Mouse (Mus musculus) liver, adult 2 months (tissue): ENCODE results near the gene Nmb.

Experiments
- CTCF ChIP-seq: fragments of 200-500 bp; IDR thresholded peaks from 2 replicates; pipeline ENCODE4 v1.5.1; 2011; ENCODE audit warnings: low read depth, low read length, control low read depth
- POLR2A ChIP-seq: fragments of 200-500 bp; IDR thresholded peaks from 2 replicates; pipeline ENCODE4 v1.6.1; 2011; ENCODE audit warnings: low read length, control low read depth; ENCODE audit not compliant: insufficient read depth; ENCODE audit errors: extremely low read depth

DNA sequence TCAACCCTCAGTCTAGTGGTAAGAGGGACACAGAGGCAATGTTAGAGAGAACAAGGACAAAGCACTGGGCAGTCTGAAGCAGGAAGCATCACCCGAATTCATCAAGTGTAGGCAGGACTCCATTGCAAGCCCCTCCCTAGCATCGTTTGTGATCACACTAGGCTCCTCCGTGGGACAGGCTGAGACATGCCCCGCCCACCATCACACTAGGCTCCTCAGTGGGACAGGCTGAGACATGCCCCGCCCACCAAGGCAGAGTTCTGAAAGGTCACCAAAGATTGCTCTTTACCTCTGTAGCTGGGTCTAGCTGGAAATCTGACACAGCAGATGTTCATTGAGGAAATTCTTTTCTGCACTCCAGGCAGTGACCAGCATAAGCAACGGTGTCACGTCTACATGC is 6.2 kb upstream of the Nmb start:
- TF ChIP-seq POLR2A: no peak
- no peak for TF ChIP-seq CTCF
